Mouse (Mus musculus) midbrain, embryonic 12.5 days (tissue): ENCODE data around the gene Mttp. TPM values are rescaled to one million over a fixed set of nuclear protein-coding genes. Genes with fewer than 3 reads are reported as not detected.

ENCODE experiments used
- ATAC-seq: fragments of 200-750 bp; cut with Nextera tagmentation; 2 replicates; pipeline ENCODE4 v1.8.0; 2017; ENCODE audit warnings: low read depth, moderate TSS enrichment, moderate library complexity; ENCODE audit not compliant: low FRiP score
- H3K27ac ChIP-seq: fragments of 300-500 bp; sonication (generic); replicated peaks from 2 replicates; pipeline ENCODE4 v1.5.1; 2016; ENCODE audit warnings: mild to moderate bottlenecking
- H3K27me3 ChIP-seq: fragments of 300-500 bp; sonication (generic); 2 replicates; pipeline ENCODE4 v1.6.1; 2016; ENCODE audit warnings: mild to moderate bottlenecking
- H3K36me3 ChIP-seq: fragments of 300-500 bp; sonication (generic); 2 replicates; pipeline ENCODE4 v1.6.1; 2016
- H3K4me1 ChIP-seq: fragments of 300-500 bp; sonication (generic); 2 replicates; pipeline ENCODE4 v1.6.1; 2016
- H3K4me2 ChIP-seq: fragments of 300-500 bp; sonication (generic); replicated peaks from 2 replicates; pipeline ENCODE4 v1.6.1; 2016; ENCODE audit warnings: mild to moderate bottlenecking, moderate library complexity
- H3K4me3 ChIP-seq: fragments of 300-500 bp; sonication (generic); 2 replicates; pipeline ENCODE4 v1.5.1; 2016; ENCODE audit warnings: mild to moderate bottlenecking
- H3K9ac ChIP-seq: fragments of 300-500 bp; sonication (generic); replicated peaks from 2 replicates; pipeline ENCODE4 v1.6.1; 2016; ENCODE audit warnings: mild to moderate bottlenecking, moderate library complexity
- H3K9me3 ChIP-seq: fragments of 300-500 bp; sonication (generic); 2 replicates; pipeline ENCODE4 v1.6.1; 2016; ENCODE audit warnings: mild to moderate bottlenecking
- WGBS: fragments of 180-500 bp; shearing (Covaris S2); methylation state at CpG from one replicate; pipeline ENCODE4 v1.1.7; 2016; 5-methylcytosine and 5-hydroxymethylcytosine counted together
- polyA plus RNA-seq: library from polyadenylated mRNA; unstranded; fragments of >200 nt; fragmentation: Nextera tagmentation; extraction: Ambion mirVana; gene quantifications from 2 replicates; pipeline ENCODE4 v1.2.1, GENCODE M21; 2016

Gene Mttp
- polyA plus RNA-seq, 1 experiment from 2014 or later, result 14.1 TPM

DNA sequence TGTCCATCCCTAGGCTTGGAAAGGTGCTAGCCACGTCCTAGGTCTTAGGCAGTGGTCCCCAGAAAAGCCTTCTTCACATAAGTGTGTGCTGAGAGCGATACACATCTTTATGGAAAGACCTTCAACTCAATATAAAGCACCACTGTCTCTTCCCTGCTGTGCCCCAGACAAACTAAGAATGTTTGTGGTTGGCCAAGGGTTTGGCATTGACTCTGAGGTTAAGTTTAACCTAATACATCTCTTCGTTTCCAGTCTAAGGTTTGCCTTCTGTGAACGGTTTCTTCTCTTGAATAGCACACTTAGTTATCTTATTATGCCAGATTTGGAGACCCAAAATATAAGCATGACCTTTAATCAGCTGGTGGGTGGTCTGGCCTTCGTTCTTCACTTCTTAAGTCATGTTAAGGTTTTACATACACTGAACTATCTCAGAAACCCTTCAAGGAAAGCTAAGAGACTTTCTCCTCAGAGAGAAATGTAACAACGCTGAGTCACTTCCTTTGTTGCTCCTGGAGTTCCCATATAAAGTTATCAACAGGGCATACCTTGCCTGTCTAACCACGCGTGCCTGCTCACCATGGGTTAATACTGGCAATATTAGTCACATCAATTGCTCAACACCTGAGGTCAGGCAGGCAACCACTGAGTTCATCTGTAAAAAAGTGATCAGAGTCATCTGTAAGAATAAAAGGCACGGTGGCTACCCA is 83.4 kb downstream of the Mttp start:
- no peak for ATAC-seq
- Histone ChIP-seq H3K4me2 (no peak overlapping the region), H3K4me1 (0 out of 2 replicates have a peak, but pooled peaks cover 6% of the 10 kb centered on the region), H3K27ac (no peak overlapping the region), H3K9me3 (no peaks in the 10 kb centered on the region), H3K4me3 (no peak overlapping the region), H3K36me3 (no peaks in the 10 kb centered on the region), H3K9ac (no peak overlapping the region), H3K27me3 (no peaks in the 10 kb centered on the region)
- WGBS, result 88% methylated on average over 9 of the region's 9 CpGs

DNA sequence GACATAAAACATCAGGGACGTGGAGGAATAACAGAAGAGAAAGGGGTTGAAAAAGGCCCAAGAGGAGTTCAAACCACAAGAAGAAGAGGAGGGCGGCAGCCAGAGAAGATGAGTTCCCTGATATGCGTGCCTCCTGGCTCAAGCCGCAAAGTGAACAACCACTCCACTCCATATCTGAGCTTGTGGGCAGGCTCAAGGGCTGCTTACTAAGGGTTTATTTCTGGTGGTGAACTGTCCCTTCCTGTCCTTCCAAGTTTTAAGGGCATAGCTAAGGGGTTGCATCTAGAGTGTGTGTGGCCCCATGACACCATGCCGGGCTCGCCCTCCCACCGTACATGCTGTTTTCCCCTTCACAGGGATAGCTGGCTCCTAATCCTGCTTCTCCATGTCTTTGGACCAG is 84.3 kb downstream of the Mttp start:
- 0 out of 2 replicates have a peak, but pooled peaks cover 3% of the 10 kb centered on the region for H3K4me1 ChIP-seq
- WGBS, result 95% methylated on average over 7 of the region's 7 CpGs
- H3K4me3 ChIP-seq, result no peak overlapping the region

DNA sequence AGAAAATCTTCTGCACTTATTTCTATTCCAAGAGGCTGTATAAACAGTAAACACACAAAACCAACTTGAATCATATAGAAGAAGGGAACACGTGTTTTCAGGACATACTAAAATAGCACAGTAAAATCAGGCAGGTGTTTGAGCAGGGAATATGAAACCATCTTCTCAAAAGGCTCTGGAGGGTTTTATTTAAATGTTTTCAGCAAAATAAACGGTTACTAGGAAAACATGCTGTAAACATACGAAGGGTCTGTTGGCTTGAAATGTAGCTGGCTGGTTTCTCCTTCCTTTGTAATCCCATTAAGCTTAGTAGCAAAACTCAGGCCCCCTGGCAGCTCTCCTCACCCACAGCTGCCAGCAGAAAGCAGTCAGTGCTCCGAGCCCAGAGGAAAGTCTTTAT is 86.5 kb downstream of the Mttp start:
- no peak for ATAC-seq
- 0 out of 2 replicates have a peak, but pooled peaks cover 2% of the 10 kb centered on the region for H3K4me1 ChIP-seq
- 50% methylated on average over 4 of the region's 4 CpGs for WGBS
- H3K27me3 ChIP-seq, result no peaks in the 10 kb centered on the region
- no peak overlapping the region for H3K27ac ChIP-seq
- H3K4me2 ChIP-seq, result no peak overlapping the region
- H3K9ac ChIP-seq, result no peak overlapping the region
- H3K9me3 ChIP-seq, result no peaks in the 10 kb centered on the region
- H3K4me3 ChIP-seq, result no peak overlapping the region
- H3K36me3 ChIP-seq, result no peaks in the 10 kb centered on the region

More for the DNA sequence above, 84.3 kb downstream of the Mttp start:
- ATAC-seq, result no peak
- H3K27ac ChIP-seq, result no peak overlapping the region
- no peak overlapping the region for H3K9ac ChIP-seq
- H3K9me3 ChIP-seq, result no peaks in the 10 kb centered on the region
- H3K36me3 ChIP-seq, result no peaks in the 10 kb centered on the region
- no peak overlapping the region for H3K4me2 ChIP-seq
- no peaks in the 10 kb centered on the region for H3K27me3 ChIP-seq

DNA sequence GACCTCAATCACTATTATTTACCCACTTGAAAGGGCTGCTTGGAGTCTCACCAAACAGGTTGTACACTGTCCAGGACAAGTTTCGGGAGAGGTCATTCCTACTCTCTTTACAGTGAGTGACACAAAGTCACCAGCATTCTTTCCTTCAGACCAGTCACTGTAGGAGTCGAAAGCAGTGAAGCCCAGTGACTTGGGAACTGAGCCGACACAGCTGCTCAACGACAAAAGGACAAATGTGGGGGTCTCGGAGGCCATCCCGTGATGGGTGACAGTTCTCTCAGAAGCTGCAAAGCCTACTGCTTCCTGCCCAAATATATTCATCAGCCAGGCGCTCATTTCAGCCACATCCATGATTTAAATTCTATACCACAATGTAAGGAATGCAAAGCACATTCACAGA is 87.8 kb downstream of the Mttp start:
- no peak overlapping the region for H3K4me3 ChIP-seq
- H3K9me3 ChIP-seq, result no peaks in the 10 kb centered on the region
- no peak overlapping the region for H3K9ac ChIP-seq
- H3K4me2 ChIP-seq, result no peak overlapping the region
- 0 out of 2 replicates have a peak, but pooled peaks cover 2% of the 10 kb centered on the region for H3K4me1 ChIP-seq
- 59% methylated on average over 7 of the region's 7 CpGs for WGBS
- no peaks in the 10 kb centered on the region for H3K36me3 ChIP-seq
- H3K27ac ChIP-seq, result no peak overlapping the region
- no peak for ATAC-seq
- no peaks in the 10 kb centered on the region for H3K27me3 ChIP-seq

DNA sequence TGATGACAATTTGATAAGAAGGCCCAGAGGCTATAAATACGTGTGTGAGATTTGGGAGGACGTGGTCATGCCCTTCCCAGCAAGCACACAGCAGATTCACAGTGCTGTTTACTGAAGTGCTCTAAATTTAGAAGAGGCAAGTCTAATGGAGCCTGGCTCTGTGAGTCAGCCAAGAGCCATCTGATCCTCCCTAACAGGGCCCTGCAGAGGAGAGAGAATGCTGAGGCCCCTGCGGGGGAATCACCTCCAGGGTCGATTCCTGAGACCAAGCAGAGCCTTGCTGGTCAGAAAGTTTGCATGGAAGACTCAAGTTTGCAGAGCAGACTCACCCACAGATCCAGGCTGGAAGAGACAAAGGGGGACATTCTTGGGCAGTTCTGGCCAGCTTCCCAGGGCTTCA is 90.8 kb downstream of the Mttp start:
- H3K9me3 ChIP-seq, result no peaks in the 10 kb centered on the region
- H3K36me3 ChIP-seq, result no peaks in the 10 kb centered on the region
- no peak overlapping the region for H3K4me3 ChIP-seq
- 0 out of 2 replicates have a peak, but pooled peaks cover 2% of the 10 kb centered on the region for H3K4me1 ChIP-seq
- H3K9ac ChIP-seq, result no peak overlapping the region
- 56% methylated on average over 4 of the region's 4 CpGs for WGBS
- ATAC-seq, result no peak
- H3K4me2 ChIP-seq, result no peak overlapping the region
- H3K27ac ChIP-seq, result no peak overlapping the region
- H3K27me3 ChIP-seq, result no peaks in the 10 kb centered on the region

DNA sequence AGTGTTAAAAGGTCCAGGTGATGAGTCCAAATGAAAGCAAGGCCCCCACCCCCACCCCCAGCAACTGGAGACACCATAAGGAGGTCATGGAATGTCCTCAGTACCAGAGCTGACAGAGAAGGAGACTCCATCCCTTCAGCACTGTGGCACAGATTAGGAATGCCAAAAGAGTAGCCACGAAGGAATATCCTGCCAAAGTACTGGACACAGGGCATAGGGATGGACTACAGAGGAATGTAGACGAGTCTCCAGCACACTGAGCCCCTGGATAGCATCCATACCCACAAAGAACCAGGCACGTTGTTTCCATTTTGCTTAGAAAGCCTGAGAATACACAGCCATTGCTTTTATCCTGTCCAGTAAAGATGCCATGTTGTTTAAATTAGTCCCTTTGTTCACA is 93.3 kb downstream of the Mttp start:
- no peaks in the 10 kb centered on the region for H3K27me3 ChIP-seq
- no peaks in the 10 kb centered on the region for H3K36me3 ChIP-seq
- no peak overlapping the region for H3K27ac ChIP-seq
- H3K9me3 ChIP-seq, result no peaks in the 10 kb centered on the region
- 79% methylated on average over 3 of the region's 3 CpGs for WGBS
- no peak overlapping the region for H3K4me2 ChIP-seq
- H3K4me1 ChIP-seq, result 0 out of 2 replicates have a peak, but pooled peaks cover 2% of the 10 kb centered on the region
- H3K9ac ChIP-seq, result no peak overlapping the region
- ATAC-seq, result no peak
- H3K4me3 ChIP-seq, result no peak overlapping the region

DNA sequence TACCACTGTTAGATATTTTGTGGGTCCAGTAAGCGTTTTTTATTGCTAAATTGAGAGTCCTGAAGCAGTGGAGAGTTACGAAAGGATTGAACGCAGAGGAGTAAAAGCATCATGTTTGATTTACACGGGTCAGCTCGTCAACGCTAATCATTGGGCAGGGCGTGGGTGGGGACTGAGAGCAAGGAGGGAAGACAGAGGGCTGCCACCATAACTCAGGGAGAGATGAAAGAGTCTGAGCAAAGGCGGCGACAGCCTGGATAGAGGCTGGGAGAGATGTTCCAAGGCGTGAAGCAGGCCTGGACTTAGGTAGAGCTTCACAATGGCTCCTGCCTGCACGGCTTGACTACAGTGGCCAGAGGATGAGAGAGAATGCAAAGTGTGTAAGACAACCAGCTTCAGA is 94.0 kb downstream of the Mttp start:
- Histone ChIP-seq H3K9ac (no peak overlapping the region), H3K27ac (no peak overlapping the region)
- 91% methylated on average over 11 of the region's 11 CpGs for WGBS

DNA sequence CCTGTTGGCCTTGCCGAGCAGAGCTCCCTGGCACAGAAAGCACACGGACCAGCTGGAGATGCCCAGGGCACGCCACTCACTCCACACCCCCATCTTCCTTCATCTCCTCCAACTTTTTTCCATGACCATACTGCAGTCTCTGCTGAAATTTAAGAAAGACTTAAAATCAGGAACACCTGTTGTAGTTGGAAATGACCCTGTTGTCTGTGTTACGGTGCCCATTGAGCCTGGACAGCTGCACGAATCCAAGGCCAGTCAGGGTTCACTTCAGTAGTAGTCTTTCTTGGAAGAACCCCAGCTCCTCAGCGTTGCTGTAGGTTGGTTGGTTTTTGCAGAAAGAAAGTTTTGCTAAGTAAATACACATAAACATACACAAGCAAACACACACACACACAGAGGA is 95.2 kb downstream of the Mttp start:
- Histone ChIP-seq H3K27me3 (no peaks in the 10 kb centered on the region), H3K9me3 (no peaks in the 10 kb centered on the region), H3K4me1 (0 out of 2 replicates have a peak, but pooled peaks cover 2% of the 10 kb centered on the region), H3K27ac (no peak overlapping the region), H3K36me3 (no peaks in the 10 kb centered on the region), H3K9ac (no peak overlapping the region), H3K4me3 (no peak overlapping the region), H3K4me2 (no peak overlapping the region)
- 86% methylated on average over 6 of the region's 6 CpGs for WGBS
- no peak for ATAC-seq

More for the DNA sequence above, 94.0 kb downstream of the Mttp start:
- no peak overlapping the region for H3K4me3 ChIP-seq
- H3K36me3 ChIP-seq, result no peaks in the 10 kb centered on the region
- 0 out of 2 replicates have a peak, but pooled peaks cover 2% of the 10 kb centered on the region for H3K4me1 ChIP-seq
- H3K27me3 ChIP-seq, result no peaks in the 10 kb centered on the region
- ATAC-seq, result no peak
- H3K4me2 ChIP-seq, result no peak overlapping the region
- no peaks in the 10 kb centered on the region for H3K9me3 ChIP-seq

DNA sequence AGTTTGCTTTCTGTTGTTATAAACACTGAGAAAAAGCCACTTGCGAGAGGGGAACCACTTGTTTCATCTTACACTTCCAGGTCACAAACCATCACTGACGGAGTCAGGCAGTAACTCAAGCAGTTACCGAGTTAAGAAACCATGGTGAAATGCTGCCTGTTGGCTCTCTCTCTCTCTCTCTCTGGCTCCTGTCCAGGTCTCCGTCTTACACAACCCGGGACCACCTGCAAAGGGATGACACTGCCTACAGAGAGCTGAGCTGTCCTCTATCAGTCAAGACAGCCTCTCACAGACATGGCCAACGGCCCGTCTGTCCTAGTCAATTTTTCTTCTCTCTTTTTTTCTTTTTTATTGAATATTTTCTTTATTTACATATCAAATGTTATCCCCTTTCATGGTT is 101.5 kb downstream of the Mttp start:
- no peak overlapping the region for H3K9ac ChIP-seq
- H3K4me2 ChIP-seq, result no peak overlapping the region
- ATAC-seq, result no peak
- 86% methylated on average over 7 of the region's 7 CpGs for WGBS
- no peaks in the 10 kb centered on the region for H3K36me3 ChIP-seq
- no peaks in the 10 kb centered on the region for H3K4me1 ChIP-seq
- H3K27ac ChIP-seq, result no peak overlapping the region
- no peak overlapping the region for H3K4me3 ChIP-seq
- H3K27me3 ChIP-seq, result no peaks in the 10 kb centered on the region
- H3K9me3 ChIP-seq, result no peaks in the 10 kb centered on the region

DNA sequence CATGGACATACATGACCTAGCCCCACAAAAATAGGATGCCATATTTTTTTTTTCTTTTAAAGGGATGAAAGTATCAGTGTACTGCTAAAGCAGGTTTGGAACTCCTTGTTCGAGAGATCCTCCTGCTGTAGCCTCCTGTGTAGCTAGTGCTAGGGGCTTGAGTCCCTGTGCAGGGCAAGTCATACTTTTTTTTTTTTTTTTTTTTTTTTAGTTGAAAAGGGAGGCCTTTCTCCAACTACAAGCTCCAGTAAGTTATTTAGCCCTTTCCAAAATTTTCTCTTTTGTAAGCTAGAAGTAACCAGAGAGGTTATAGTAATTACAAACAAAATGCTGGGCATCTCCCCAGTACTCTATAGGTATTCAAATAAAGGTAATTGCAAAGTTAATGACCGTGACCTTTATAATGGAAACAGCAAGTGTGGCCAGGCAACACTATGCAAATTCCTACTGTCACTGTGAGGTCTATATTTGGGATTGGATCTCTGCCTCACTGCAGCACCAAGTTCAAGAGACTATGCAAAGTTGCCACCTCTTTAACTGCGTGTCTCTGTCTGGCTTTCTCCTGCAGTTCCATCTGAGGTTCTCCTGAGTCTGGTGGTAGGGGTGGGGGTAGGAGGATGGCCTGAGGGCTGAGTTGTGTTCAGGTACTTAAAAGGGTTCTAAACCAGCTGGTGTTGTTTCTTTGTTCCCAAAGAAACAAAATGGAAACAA is 103.0 kb downstream of the Mttp start:
- no peak overlapping the region for H3K4me2 ChIP-seq
- ATAC-seq, result peak; percentile 27; the same call in 1 of the 2 replicates
- no peaks in the 10 kb centered on the region for H3K4me1 ChIP-seq
- no peak overlapping the region for H3K4me3 ChIP-seq
- no peaks in the 10 kb centered on the region for H3K9me3 ChIP-seq
- WGBS, result 53% methylated on average over 3 of the region's 3 CpGs
- H3K27me3 ChIP-seq, result no peaks in the 10 kb centered on the region
- no peak overlapping the region for H3K27ac ChIP-seq
- H3K9ac ChIP-seq, result no peak overlapping the region
- H3K36me3 ChIP-seq, result no peaks in the 10 kb centered on the region

DNA sequence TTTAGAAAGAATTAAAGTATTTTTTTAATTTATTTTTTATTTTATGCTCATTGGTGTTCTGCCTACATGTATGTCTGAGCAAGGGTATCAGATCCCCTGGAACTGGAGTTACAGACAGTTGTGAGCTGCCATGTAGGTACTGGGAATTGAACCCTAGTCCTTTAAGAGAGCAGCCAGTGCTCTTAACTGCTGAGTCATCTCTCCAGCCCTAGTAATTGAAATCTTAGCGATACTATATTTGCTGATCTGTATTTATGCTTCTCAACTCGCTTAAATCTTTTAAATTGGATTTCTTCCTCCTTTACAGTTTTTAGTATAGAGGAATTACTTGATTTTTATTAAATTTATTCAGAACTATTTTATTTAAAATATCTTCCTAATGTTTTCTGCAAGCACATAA is 103.8 kb downstream of the Mttp start:
- H3K4me1 ChIP-seq, result no peaks in the 10 kb centered on the region
- WGBS, result 79% methylated on average over 2 of the region's 2 CpGs
- H3K9ac ChIP-seq, result no peak overlapping the region
- H3K36me3 ChIP-seq, result no peaks in the 10 kb centered on the region
- H3K4me3 ChIP-seq, result no peak overlapping the region
- H3K27ac ChIP-seq, result no peak overlapping the region
- H3K27me3 ChIP-seq, result no peaks in the 10 kb centered on the region
- H3K4me2 ChIP-seq, result no peak overlapping the region
- ATAC-seq, result no peak
- no peaks in the 10 kb centered on the region for H3K9me3 ChIP-seq
